Mouse (Mus musculus): ENCODE measurements around the gene Mapk10.

DNA sequence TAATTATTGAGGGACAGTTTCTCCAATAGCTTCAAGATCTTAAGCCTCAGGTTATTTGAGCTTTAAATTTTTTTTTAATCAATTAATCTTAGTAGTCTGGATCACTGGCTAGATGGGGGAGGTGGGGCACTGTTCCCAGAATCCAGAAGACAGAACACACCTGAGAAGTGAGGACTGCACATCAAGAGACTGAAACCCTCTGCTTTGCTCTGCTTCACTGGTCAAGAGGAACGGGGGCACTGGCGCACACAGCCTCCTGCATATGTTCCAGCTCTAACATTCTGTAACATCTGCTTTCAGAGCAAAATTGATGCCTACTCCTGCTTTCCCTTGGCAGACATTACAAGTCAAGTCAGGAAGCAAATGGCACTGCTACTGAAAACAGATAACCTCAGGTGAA lies 290.9 kb downstream of the Mapk10 start:
- no peak for TF ChIP-seq POLR2A (IDR thresholded peaks at IDR 0.05; ENCODE audit: borderline replicate concordance, extremely low read depth, low read depth, low read length)
- TF ChIP-seq CTCF (IDR thresholded peaks at IDR 0.05; ENCODE audit: insufficient read depth, low read length): no peak
